Mouse (Mus musculus) MEL (cell line): Measurements from ENCODE around the gene Gm16181. TPM values are rescaled to one million over a fixed set of nuclear protein-coding genes. Genes with fewer than 3 reads are reported as not detected.
A peak's percentile ranks its signal among the peaks of the same experiment; 100 is the strongest.

Experiments used
- DNase-seq: peaks from one replicate; pipeline ENCODE4 v3.0.0; 2011; ENCODE audit warnings: low read depth, low spot score
- H3K27ac ChIP-seq: 2 replicates; pipeline ENCODE4 v1.5.1; 2012; ENCODE audit warnings: low read depth, mild to moderate bottlenecking, control low read depth, low read length, moderate library complexity; ENCODE audit not compliant: control insufficient read depth
- H3K27me3 ChIP-seq, 2 experiments: fragments of 150-350 bp in 1 of 2; sonication (generic) in 1 of 2; 2 replicates each; pipeline ENCODE4 v1.6.1; 2012; ENCODE audit warnings: low read length in 2 of 2, mild to moderate bottlenecking in 2 of 2, improper control_type of control experiment in 1 of 2, moderate library complexity in 1 of 2; ENCODE audit not compliant: insufficient read depth in 2 of 2, control insufficient read depth in 1 of 2
- H3K36me3 ChIP-seq, 2 experiments: 2 replicates each; pipeline ENCODE4 v1.6.1; 2012 to 2014; ENCODE audit warnings: low read length in 2 of 2, improper control_type of control experiment in 1 of 2, inconsistent platforms in 1 of 2, mild to moderate bottlenecking in 1 of 2; ENCODE audit not compliant: insufficient read depth in 2 of 2, control insufficient read depth in 1 of 2
- H3K4me1 ChIP-seq, 2 experiments: fragments of 150-350 bp in 1 of 2; sonication (generic) in 1 of 2; 2 replicates each; pipeline ENCODE4 v1.6.1; 2012; ENCODE audit warnings: low read length in 2 of 2, improper control_type of control experiment in 1 of 2, mild to moderate bottlenecking in 1 of 2; ENCODE audit not compliant: insufficient read depth in 2 of 2, control insufficient read depth in 1 of 2
- H3K4me3 ChIP-seq, 2 experiments: fragments of 150-350 bp in 1 of 2; sonication (generic) in 1 of 2; 2 replicates each; pipeline ENCODE4 v1.5.1; 2012; ENCODE audit warnings: low read depth in 2 of 2, low read length in 2 of 2, mild to moderate bottlenecking in 2 of 2, moderate library complexity in 2 of 2, control low read depth in 1 of 2, improper control_type of control experiment in 1 of 2; ENCODE audit not compliant: control insufficient read depth in 1 of 2, insufficient read depth in 1 of 2
- H3K79me2 ChIP-seq: 2 replicates; pipeline ENCODE4 v1.6.1; 2012; ENCODE audit warnings: mild to moderate bottlenecking, low read length, moderate library complexity; ENCODE audit not compliant: control insufficient read depth, poor library complexity, insufficient read depth
- H3K9ac ChIP-seq: 2 replicates; pipeline ENCODE4 v1.6.1; 2012; ENCODE audit warnings: low read depth, mild to moderate bottlenecking, control low read depth, low read length, moderate library complexity; ENCODE audit not compliant: control insufficient read depth, poor library complexity, severe bottlenecking
- H3K9me3 ChIP-seq: fragments of 150-350 bp; sonication (generic); replicated peaks from 2 replicates; pipeline ENCODE4 v1.6.1; 2012; ENCODE audit warnings: mild to moderate bottlenecking, low read length, improper control_type of control experiment, moderate library complexity; ENCODE audit not compliant: insufficient read depth
- BHLHE40 ChIP-seq: IDR thresholded peaks from 2 replicates; pipeline ENCODE4 v1.6.1; 2012; ENCODE audit warnings: low read depth, mild to moderate bottlenecking, inconsistent platforms, low read length, improper control_type of control experiment, borderline replicate concordance
- CHD1 ChIP-seq: IDR thresholded peaks from 2 replicates; pipeline ENCODE4 v1.6.1; 2012; ENCODE audit warnings: low read depth, mild to moderate bottlenecking, inconsistent platforms, low read length, improper control_type of control experiment
- CHD2 ChIP-seq: IDR thresholded peaks from 2 replicates; pipeline ENCODE4 v1.6.1; 2011; ENCODE audit warnings: low read length, improper control_type of control experiment
- CTCF ChIP-seq, 3 experiments: IDR thresholded peaks in 2 of 3; conservative IDR thresholded peaks in 1 of 3; 2 replicates each; pipeline ENCODE4 v1.5.1; 2011 to 2012; ENCODE audit warnings: low read length in 3 of 3, low read depth in 2 of 3, mild to moderate bottlenecking in 2 of 3, improper control_type of control experiment in 1 of 3, inconsistent platforms in 1 of 3, mixed read lengths in 1 of 3, moderate library complexity in 1 of 3; ENCODE audit not compliant: control insufficient read depth in 1 of 3, insufficient read depth in 1 of 3, poor library complexity in 1 of 3, severe bottlenecking in 1 of 3
- ELF1 ChIP-seq: IDR thresholded peaks from 2 replicates; pipeline ENCODE4 v1.6.1; 2014; ENCODE audit warnings: low read depth, mild to moderate bottlenecking, inconsistent platforms, low read length, improper control_type of control experiment, moderate library complexity
- EP300 ChIP-seq, 2 experiments: IDR thresholded peaks; 2 replicates each; pipeline ENCODE4 v1.6.1; 2011; ENCODE audit warnings: improper control_type of control experiment in 2 of 2, low read length in 2 of 2, low read depth in 1 of 2, mild to moderate bottlenecking in 1 of 2
- GABPA ChIP-seq: IDR thresholded peaks from 2 replicates; pipeline ENCODE4 v1.6.1; 2012; ENCODE audit warnings: low read depth, mild to moderate bottlenecking, inconsistent platforms, low read length, improper control_type of control experiment, moderate library complexity
- HCFC1 ChIP-seq: IDR thresholded peaks from 2 replicates; pipeline ENCODE4 v1.6.1; 2012; ENCODE audit warnings: low read depth, mild to moderate bottlenecking, inconsistent platforms, low read length, improper control_type of control experiment, moderate library complexity
- MAFK ChIP-seq: IDR thresholded peaks from 2 replicates; pipeline ENCODE4 v1.6.1; 2011; ENCODE audit warnings: low read depth, mild to moderate bottlenecking, low read length, improper control_type of control experiment, borderline replicate concordance
- MAZ ChIP-seq: IDR thresholded peaks from 2 replicates; pipeline ENCODE4 v1.6.1; 2012; ENCODE audit warnings: low read depth, mild to moderate bottlenecking, inconsistent platforms, low read length, improper control_type of control experiment
- MXI1 ChIP-seq: IDR thresholded peaks from 2 replicates; pipeline ENCODE4 v1.6.1; 2011; ENCODE audit warnings: mild to moderate bottlenecking, low read depth, low read length, improper control_type of control experiment
- MYB ChIP-seq: IDR thresholded peaks from 2 replicates; pipeline ENCODE4 v1.6.1; 2011; ENCODE audit warnings: mild to moderate bottlenecking, low read depth, low read length, improper control_type of control experiment
- MYC ChIP-seq: IDR thresholded peaks from 2 replicates; pipeline ENCODE4 v1.6.1; 2011; ENCODE audit warnings: low read depth, mild to moderate bottlenecking, low read length, improper control_type of control experiment, moderate library complexity
- POLR2A ChIP-seq, 2 experiments: IDR thresholded peaks; 2 replicates each; pipeline ENCODE4 v1.6.1; 2011 to 2012; ENCODE audit warnings: low read length in 2 of 2, mild to moderate bottlenecking in 2 of 2, control low read depth in 1 of 2, improper control_type of control experiment in 1 of 2, low read depth in 1 of 2, moderate library complexity in 1 of 2; ENCODE audit not compliant: control insufficient read depth in 1 of 2, insufficient read depth in 1 of 2, poor library complexity in 1 of 2
- POLR2AphosphoS2 ChIP-seq: IDR thresholded peaks from 2 replicates; pipeline ENCODE4 v1.6.1; 2011; ENCODE audit warnings: low read length, improper control_type of control experiment
- RAD21 ChIP-seq: IDR thresholded peaks from 2 replicates; pipeline ENCODE4 v1.6.1; 2011; ENCODE audit warnings: mild to moderate bottlenecking, low read depth, low read length, improper control_type of control experiment
- SIN3A ChIP-seq: IDR thresholded peaks from 2 replicates; pipeline ENCODE4 v1.6.1; 2012; ENCODE audit warnings: low read length, improper control_type of control experiment, inconsistent platforms
- SMC3 ChIP-seq: IDR thresholded peaks from 2 replicates; pipeline ENCODE4 v1.6.1; 2011; ENCODE audit warnings: low read depth, low read length, improper control_type of control experiment
- TCF12 ChIP-seq: IDR thresholded peaks from 2 replicates; pipeline ENCODE4 v1.6.1; 2014; ENCODE audit warnings: low read depth, mild to moderate bottlenecking, inconsistent platforms, low read length, improper control_type of control experiment, moderate library complexity
- UBTF ChIP-seq: IDR thresholded peaks from 2 replicates; pipeline ENCODE4 v1.6.1; 2012; ENCODE audit warnings: low read depth, mild to moderate bottlenecking, inconsistent platforms, low read length, improper control_type of control experiment, moderate library complexity, borderline replicate concordance; ENCODE audit not compliant: insufficient read depth
- USF1 ChIP-seq: IDR thresholded peaks from 2 replicates; pipeline ENCODE4 v1.6.1; 2014; ENCODE audit warnings: low read depth, mild to moderate bottlenecking, inconsistent platforms, low read length, improper control_type of control experiment, moderate library complexity
- USF2 ChIP-seq, 2 experiments: IDR thresholded peaks; 2 replicates each; pipeline ENCODE4 v1.6.1; 2011 to 2012; ENCODE audit warnings: improper control_type of control experiment in 2 of 2, low read length in 2 of 2, borderline replicate concordance in 1 of 2, inconsistent platforms in 1 of 2, low read depth in 1 of 2, mild to moderate bottlenecking in 1 of 2; ENCODE audit not compliant: insufficient read depth in 1 of 2
- ZC3H11A ChIP-seq: IDR thresholded peaks from 2 replicates; pipeline ENCODE4 v1.6.1; 2012; ENCODE audit warnings: low read depth, mild to moderate bottlenecking, inconsistent platforms, low read length, improper control_type of control experiment
- ZNF384 ChIP-seq: IDR thresholded peaks from 2 replicates; pipeline ENCODE4 v1.6.1; 2012; ENCODE audit warnings: low read depth, mild to moderate bottlenecking, inconsistent platforms, low read length, improper control_type of control experiment
- polyA plus RNA-seq, 2 experiments: library from polyadenylated mRNA; stranded (reverse) in 1 of 2; unstranded in 1 of 2; fragments of >175 nt in 1 of 2; fragments of >200 nt in 1 of 2; gene quantifications; 2 replicates each; pipeline versions ENCODE4 v1.2.1 to v1.2.4; 2012; ENCODE audit warnings: low replicate concordance in 2 of 2, low read depth in 1 of 2; ENCODE audit not compliant: insufficient read length in 2 of 2, insufficient read depth in 1 of 2, missing spikeins in 1 of 2
- total RNA-seq: library from RNA; depleted of rRNA; stranded (reverse); fragments of 300-350 nt; gene quantifications from 2 replicates; pipeline ENCODE4 v1.2.3, GENCODE M21; 2012

The Gm16181 gene
- total and polyA plus RNA-seq, 3 experiments: 0.58 TPM; not detected in 2

DNA sequence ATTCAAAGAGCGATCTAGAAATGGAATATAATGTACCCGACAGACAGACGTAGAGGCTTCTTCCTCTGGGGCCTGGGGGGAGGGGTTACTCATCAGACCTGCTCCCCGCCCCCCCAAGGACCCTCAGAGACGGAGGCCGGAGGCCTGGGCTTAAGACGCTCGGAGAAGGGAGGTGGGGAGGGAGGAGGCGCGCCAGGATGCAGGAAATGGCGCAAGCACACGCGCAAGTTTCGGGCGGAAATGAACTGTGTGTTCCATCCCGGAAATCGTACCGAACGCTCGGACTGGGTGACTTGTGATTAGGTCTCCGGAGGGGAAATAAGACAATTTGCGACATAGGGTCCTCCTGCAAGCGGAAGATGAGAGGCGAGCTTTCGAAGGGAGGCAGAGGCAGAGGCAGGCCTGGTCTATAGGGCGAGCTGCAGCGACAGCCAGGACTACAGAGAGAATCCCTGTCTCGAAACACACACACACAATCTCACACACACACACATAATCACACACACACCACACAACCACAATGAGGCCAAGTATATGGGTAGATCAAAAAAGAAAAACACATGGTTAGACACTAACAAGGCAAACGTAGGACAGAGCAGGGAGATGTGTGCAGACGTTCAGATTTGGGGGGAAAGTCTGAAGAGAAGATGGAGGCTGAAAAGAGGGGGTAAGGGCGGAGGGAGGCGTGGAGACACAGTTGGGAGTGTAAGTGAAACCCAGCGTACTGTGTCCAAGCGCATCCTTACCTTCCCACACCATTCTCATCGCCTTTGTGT lies 15.2 kb downstream of the Gm16181 start, which contains the start of gene Nfkbil1 (continued):
- TF ChIP-seq USF2 (IDR thresholded peaks at IDR 0.05; ENCODE audit: borderline replicate concordance in 1 of 2, insufficient read depth in 1 of 2, low read depth in 1 of 2, low read length in 2 of 2): no peak
- TF ChIP-seq POLR2AphosphoS2: peak; percentile 63; the same call in 1 of the 2 replicates
- peak; percentile 96 for TF ChIP-seq SIN3A
- TF ChIP-seq MAFK: no peak
- TF ChIP-seq ELF1: peak; percentile 98
- no peak for TF ChIP-seq GABPA
- TF ChIP-seq MAZ: peak; percentile 97
- TF ChIP-seq UBTF: no peak
- TF ChIP-seq HCFC1: peak; percentile 98
- peak; percentile 68; the same call in 1 of the 2 replicates for TF ChIP-seq CHD1
- peak; percentile 62 for TF ChIP-seq USF1
- TF ChIP-seq, all 39 proteins: peak for 28

- H3K4me1 ChIP-seq: peaks cover 5 to 18% of the 10 kb centered on the region in 2 experiments; a peak in 3 of 4 replicates
- TF ChIP-seq BHLHE40: 0 out of 2 replicates have a peak, but pooled peaks have one; percentile 18
- peak; percentile 96 for TF ChIP-seq RAD21
- 0 out of 2 replicates have a peak, but pooled peaks have one; percentile 4 for TF ChIP-seq MXI1
- TF ChIP-seq POLR2A (IDR thresholded peaks at IDR 0.05; ENCODE audit: control insufficient read depth in 1 of 2, insufficient read depth in 1 of 2, low read depth in 1 of 2, low read length in 2 of 2, poor library complexity in 1 of 2): peak in 1 of 2 experiments; percentile 41; a peak in 1 of 4 replicates
- 0 out of 2 replicates have a peak, but pooled peaks have one; percentile 7 for TF ChIP-seq TCF12
- peak; percentile 92 for TF ChIP-seq SMC3
- no peak for TF ChIP-seq CHD2
- peak; percentile 77 for TF ChIP-seq ZC3H11A
- TF ChIP-seq EP300 (IDR thresholded peaks at IDR 0.05; ENCODE audit: low read depth in 1 of 2, low read length in 2 of 2): no peak
- TF ChIP-seq MAZ: no peak
- peak; percentile 41 for TF ChIP-seq ZNF384
- no peak for TF ChIP-seq MYB
- TF ChIP-seq MYC: no peak; the same call in 1 of the 2 replicates
- TF ChIP-seq ELF1: peak; percentile 42; the same call in 1 of the 2 replicates
- no peak for TF ChIP-seq UBTF
- peak; percentile 92 to 97 (median 96) for TF ChIP-seq CTCF (IDR thresholded peaks at IDR 0.05 in 2 of 3, conservative IDR thresholded peaks at IDR 0.05 in 1 of 3; ENCODE audit: control insufficient read depth in 1 of 3, insufficient read depth in 1 of 3, low read depth in 2 of 3, low read length in 3 of 3, poor library complexity in 1 of 3, severe bottlenecking in 1 of 3)
These were observed 15.7 kb downstream of the Gm16181 start for GRCm38 (mm10) chr17:35236390-35236746.

More at GRCm38 (mm10) chr17:35236390-35236746, 15.7 kb downstream of the Gm16181 start:
- Histone ChIP-seq H3K4me3 (peak overlapping the region; percentile 63 to 94), H3K79me2 (peaks cover 19% of the 10 kb centered on the region), H3K36me3 (peaks cover 3 to 14% of the 10 kb centered on the region in 2 experiments; a peak in 2 of 4 replicates), H3K27ac (peak overlapping the region; percentile 98), H3K27me3 (no peaks in the 10 kb centered on the region), H3K9ac (peak overlapping the region; percentile 86), H3K9me3 (no peaks in the 10 kb centered on the region)
- DNase-seq: peak; percentile 94
